In genomic region chr11:120315832-120316689, GRCm38 (mm10) we compare ENCODE assay signal across 8 mouse cellular contexts. TPM values are rescaled to one million over a fixed set of nuclear protein-coding genes. Genes with fewer than 3 reads are reported as not detected.
DNase-seq lines count a peak whose midpoint lies in the region; ATAC-seq lines count a peak whose summit lies in the region.

No protein-coding gene starts in this region.

- DNase-seq in 3134 (ENCODE audit: extremely low read depth, insufficient read length, low spot score), result peak; percentile 88
- DNase-seq in adrenal gland, postnatal 36 days, result peak; percentile 92 to 95
- peak; percentile 93 to 98 for DNase-seq in heart, adult 18-20 months
- peak; percentile 89 for DNase-seq in kidney, adult 18-20 months
- DNase-seq in limb, embryonic 10.5 days (ENCODE audit: low spot score), result peak; percentile 89
- peak; percentile 96 for DNase-seq in skeletal muscle tissue, adult 2 months (ENCODE audit: low read depth, low spot score)

- H3K4me3 ChIP-seq in embryonic facial prominence, embryonic 12.5 days, result peak overlapping the region; percentile 47
- H3K4me3 ChIP-seq in limb, embryonic 10.5 days, result peak overlapping the region; percentile 64
- peak overlapping the region; percentile 46 for H3K4me3 ChIP-seq in midbrain, embryonic 12.5 days

- no peaks in the 10 kb centered on the region for H3K9me3 ChIP-seq in embryonic facial prominence, embryonic 12.5 days
- H3K9me3 ChIP-seq in limb, embryonic 10.5 days (replicated peaks), result no peaks in the 10 kb centered on the region
- H3K9me3 ChIP-seq in midbrain, embryonic 12.5 days, result 0 out of 2 replicates have a peak, but pooled peaks cover 2% of the 10 kb centered on the region

- WGBS in embryonic facial prominence, embryonic 12.5 days, result 8% methylated on average over 37 of the region's 37 CpGs
- WGBS in limb, embryonic 10.5 days, result 12% methylated on average over 37 of the region's 37 CpGs
- WGBS in midbrain, embryonic 12.5 days, result 8% methylated on average over 37 of the region's 37 CpGs

- H3K4me2 ChIP-seq in embryonic facial prominence, embryonic 12.5 days (replicated peaks), result peak overlapping the region; percentile 72
- peak overlapping the region; percentile 91 for H3K4me2 ChIP-seq in midbrain, embryonic 12.5 days (replicated peaks)

- H3K27me3 ChIP-seq in embryonic facial prominence, embryonic 12.5 days, result no peaks in the 10 kb centered on the region
- no peaks in the 10 kb centered on the region for H3K27me3 ChIP-seq in limb, embryonic 10.5 days (ENCODE audit: low read depth, poor library complexity, severe bottlenecking)
- H3K27me3 ChIP-seq in midbrain, embryonic 12.5 days, result no peaks in the 10 kb centered on the region

- ATAC-seq in embryonic facial prominence, embryonic 12.5 days (ENCODE audit: insufficient number of reproducible peaks, insufficient read depth, low FRiP score, low TSS enrichment), result peak; percentile 94
- peak; percentile 97 for ATAC-seq in midbrain, embryonic 12.5 days (ENCODE audit: low FRiP score, low read depth)

- peak overlapping the region; percentile 77 for H3K9ac ChIP-seq in embryonic facial prominence, embryonic 12.5 days
- H3K9ac ChIP-seq in midbrain, embryonic 12.5 days (replicated peaks), result peak overlapping the region; percentile 83

- H3K27ac ChIP-seq in embryonic facial prominence, embryonic 12.5 days, result peak overlapping the region; percentile 98
- H3K27ac ChIP-seq in limb, embryonic 10.5 days, result peak overlapping the region; percentile 96
- H3K27ac ChIP-seq in midbrain, embryonic 12.5 days (replicated peaks), result peak overlapping the region; percentile 96

- peaks cover 34% of the 10 kb centered on the region for H3K4me1 ChIP-seq in embryonic facial prominence, embryonic 12.5 days
- H3K4me1 ChIP-seq in limb, embryonic 10.5 days, result peaks cover 46% of the 10 kb centered on the region
- peaks cover 37% of the 10 kb centered on the region for H3K4me1 ChIP-seq in midbrain, embryonic 12.5 days

- no peaks in the 10 kb centered on the region for H3K36me3 ChIP-seq in embryonic facial prominence, embryonic 12.5 days
- no peaks in the 10 kb centered on the region for H3K36me3 ChIP-seq in limb, embryonic 10.5 days
- H3K36me3 ChIP-seq in midbrain, embryonic 12.5 days, result no peaks in the 10 kb centered on the region

RNA-seq across cellular contexts. Expression of gene Actg1, which starts 32.3 kb away (rescaled TPM):
- 1,000 to 10,000 TPM; 1,356 to 1,461 TPM for total RNA-seq in adrenal gland, postnatal 36 days (2021)
- polyA plus RNA-seq in embryonic facial prominence, embryonic 12.5 days (2016; fragmentation: Nextera tagmentation; extraction: Ambion mirVana), result 3,148 and 3,183 TPM in 2 replicates
- total RNA-seq in heart, adult 18-20 months (2021), result 100 to 1,000 TPM; 286 to 296 TPM
- 3,099 and 3,197 TPM in 2 replicates for polyA plus RNA-seq in limb, embryonic 10.5 days (2016; fragmentation: Nextera tagmentation; extraction: Ambion mirVana)
- polyA plus RNA-seq in midbrain, embryonic 12.5 days (2016; fragmentation: Nextera tagmentation; extraction: Ambion mirVana), result 3,175 and 3,231 TPM in 2 replicates

RNA-seq across cellular contexts. Expression of gene Fscn2, which starts 45.3 kb away (rescaled TPM):
- total RNA-seq in adrenal gland, postnatal 36 days (2021), result under 1 TPM in 1 of 2 experiments, not detected in 1; 0.59 TPM
- 0.61 and 0.78 TPM in 2 replicates for polyA plus RNA-seq in embryonic facial prominence, embryonic 12.5 days (2016; fragmentation: Nextera tagmentation; extraction: Ambion mirVana)
- total RNA-seq in heart, adult 18-20 months (2021), result not detected
- 0.35 and 0.74 TPM in 2 replicates for polyA plus RNA-seq in limb, embryonic 10.5 days (2016; fragmentation: Nextera tagmentation; extraction: Ambion mirVana)
- 1.4 and 1.5 TPM in 2 replicates for polyA plus RNA-seq in midbrain, embryonic 12.5 days (2016; fragmentation: Nextera tagmentation; extraction: Ambion mirVana)

Comparison
In these comparisons a context has a peak if more than half of its experiments do, and no peak if none do; other contexts are left out.
1. Peak in every context shown above with its lines: DNase-seq, ATAC-seq, H3K4me3 ChIP-seq and H3K27ac ChIP-seq.